Mouse (Mus musculus): Measurements from ENCODE around the gene Olfr1155. TPM values are rescaled to one million over a fixed set of nuclear protein-coding genes. Genes with fewer than 3 reads are reported as not detected.

Gene Olfr1155
- not detected in 2 replicates for polyA plus RNA-seq (2014; fragmentation: Nextera tagmentation; extraction: Ambion mirVana)

DNA sequence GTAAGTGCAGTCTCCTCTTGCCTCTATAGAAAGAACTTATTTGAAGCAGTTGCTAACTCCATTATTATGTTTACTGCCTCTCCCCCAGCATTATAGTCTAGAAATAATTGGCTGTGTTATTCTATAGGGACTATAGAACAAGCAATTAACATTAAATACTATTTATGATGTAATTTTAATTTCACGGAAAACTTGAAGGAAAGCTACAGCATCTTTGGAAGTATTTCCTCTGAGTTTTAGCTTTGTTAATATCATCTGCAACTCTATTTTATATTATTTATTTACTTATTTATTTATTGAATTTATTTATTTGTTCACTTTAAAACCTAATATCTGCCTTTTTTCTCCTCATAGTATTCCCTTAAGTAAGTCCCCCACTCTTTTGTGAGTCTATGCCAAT lies at the start of gene Olfr1155:
Olfr1155 (minus strand) TSS at position 101 of the 400 bp plus-strand sequence.
- no peak for ATAC-seq (ENCODE audit: low FRiP score, low TSS enrichment)
- H3K9me3 ChIP-seq (ENCODE audit: control insufficient read depth, low read length), result no peaks in the 10 kb centered on the region
- no peak within 1 kb of the TSS for H3K4me3 ChIP-seq (ENCODE audit: low read length)
- no peaks in the 10 kb centered on the region for H3K36me3 ChIP-seq (ENCODE audit: control insufficient read depth, insufficient read depth, low read length)
- H3K27ac ChIP-seq (ENCODE audit: low read depth, low read length), result no peak within 1 kb of the TSS
- no peak within 1 kb of the TSS for H3K9ac ChIP-seq (ENCODE audit: low read depth, low read length)
- H3K4me2 ChIP-seq (replicated peaks; ENCODE audit: low read depth, low read length), result no peak within 1 kb of the TSS
- H3K4me1 ChIP-seq (ENCODE audit: control insufficient read depth, insufficient read depth, low read length), result no peaks in the 10 kb centered on the region
- H3K27me3 ChIP-seq (ENCODE audit: control insufficient read depth, insufficient read depth, low read length), result no peaks in the 10 kb centered on the region
- WGBS, result 96% methylated on average over 1 of the region's 1 CpGs

DNA sequence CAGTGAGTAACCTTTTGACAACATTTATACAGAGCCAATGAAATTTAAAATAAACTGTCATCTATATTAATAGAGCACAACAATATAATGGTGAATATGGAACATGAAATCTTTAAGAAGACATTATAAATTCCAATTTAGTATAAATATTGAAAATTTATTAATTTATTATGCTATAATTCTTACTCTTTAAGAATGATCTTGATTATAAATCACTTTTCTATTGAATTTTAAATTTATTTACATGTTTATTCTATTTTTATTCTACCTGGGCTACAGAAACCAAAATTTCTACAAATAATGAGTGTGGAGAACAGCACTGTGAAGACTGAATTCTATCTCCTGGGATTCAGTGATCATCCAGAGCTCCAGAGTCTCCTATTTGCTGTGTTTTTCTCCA lies 44.9 kb upstream of the Olfr1155 start, which contains the start of gene Olfr1158:
Olfr1158 (plus strand) TSS at position 301 of the 400 bp plus-strand sequence.
- Histone ChIP-seq H3K4me1 (ENCODE audit: control insufficient read depth, insufficient read depth, low read length) (no peaks in the 10 kb centered on the region), H3K36me3 (ENCODE audit: control insufficient read depth, insufficient read depth, low read length) (no peaks in the 10 kb centered on the region), H3K9ac (ENCODE audit: low read depth, low read length) (no peak within 1 kb of the TSS), H3K4me2 (replicated peaks; ENCODE audit: low read depth, low read length) (no peak within 1 kb of the TSS), H3K27me3 (ENCODE audit: control insufficient read depth, insufficient read depth, low read length) (no peaks in the 10 kb centered on the region), H3K27ac (ENCODE audit: low read depth, low read length) (no peak within 1 kb of the TSS), H3K9me3 (ENCODE audit: control insufficient read depth, low read length) (no peaks in the 10 kb centered on the region), H3K4me3 (ENCODE audit: low read length) (no peak within 1 kb of the TSS)
- ATAC-seq (ENCODE audit: low FRiP score, low TSS enrichment), result no peak

DNA sequence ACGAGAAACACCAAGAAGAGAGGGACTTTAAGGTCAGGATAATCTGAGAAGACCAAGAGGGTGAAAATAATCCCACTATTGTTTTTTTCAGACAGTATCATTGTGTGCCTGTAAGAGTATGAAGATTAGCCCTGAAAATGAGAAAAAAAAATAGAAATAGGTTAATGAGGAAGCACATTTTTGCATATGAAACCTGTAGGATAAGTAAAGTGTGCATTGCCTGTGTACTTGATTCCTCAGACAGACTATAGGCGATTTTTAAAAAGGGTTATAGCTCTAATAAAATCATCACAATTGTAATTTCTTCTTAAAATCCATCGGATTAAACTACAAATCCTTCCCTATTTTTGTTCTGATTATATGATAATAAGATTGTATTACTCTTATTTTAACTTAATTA lies 29.6 kb upstream of the Olfr1155 start, which contains the start of gene Olfr74:
Olfr74 (minus strand) TSS at position 101 of the 400 bp plus-strand sequence.
- H3K36me3 ChIP-seq (ENCODE audit: control insufficient read depth, insufficient read depth, low read length), result no peaks in the 10 kb centered on the region
- H3K4me2 ChIP-seq (replicated peaks; ENCODE audit: low read depth, low read length), result no peak within 1 kb of the TSS
- H3K4me1 ChIP-seq (ENCODE audit: control insufficient read depth, insufficient read depth, low read length), result no peaks in the 10 kb centered on the region
- H3K27me3 ChIP-seq (ENCODE audit: control insufficient read depth, insufficient read depth, low read length), result no peaks in the 10 kb centered on the region
- no peak within 1 kb of the TSS for H3K27ac ChIP-seq (ENCODE audit: low read depth, low read length)
- no peak within 1 kb of the TSS for H3K9ac ChIP-seq (ENCODE audit: low read depth, low read length)
- H3K9me3 ChIP-seq (ENCODE audit: control insufficient read depth, low read length), result no peaks in the 10 kb centered on the region
- 68% methylated on average over 3 of the region's 3 CpGs for WGBS
- H3K4me3 ChIP-seq (ENCODE audit: low read length), result no peak within 1 kb of the TSS
- ATAC-seq (ENCODE audit: low FRiP score, low TSS enrichment), result no peak

DNA sequence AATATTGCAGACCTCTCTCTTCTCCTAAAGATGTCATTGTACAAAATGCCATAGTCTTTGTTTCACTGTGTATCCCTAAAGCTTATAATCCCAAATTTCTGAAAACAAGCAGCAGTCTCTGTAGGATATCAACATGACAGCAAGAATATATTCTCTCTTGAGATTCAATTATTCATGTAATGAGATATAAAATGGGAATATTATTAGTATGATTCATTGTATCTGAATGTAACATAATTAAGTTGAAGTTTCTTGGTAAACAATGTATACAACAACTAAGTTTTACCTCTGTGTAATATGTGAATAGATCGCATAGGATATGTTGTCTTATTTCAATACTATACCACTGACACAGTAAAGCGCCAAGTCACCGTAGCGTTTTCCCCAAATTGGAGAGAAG lies 23.3 kb upstream of the Olfr1155 start, which contains the start of gene Olfr1157:
Olfr1157 (minus strand) TSS at position 101 of the 400 bp plus-strand sequence.
- no peaks in the 10 kb centered on the region for H3K36me3 ChIP-seq (ENCODE audit: control insufficient read depth, insufficient read depth, low read length)
- H3K27me3 ChIP-seq (ENCODE audit: control insufficient read depth, insufficient read depth, low read length), result no peaks in the 10 kb centered on the region
- no peak within 1 kb of the TSS for H3K4me2 ChIP-seq (replicated peaks; ENCODE audit: low read depth, low read length)
- no peaks in the 10 kb centered on the region for H3K9me3 ChIP-seq (ENCODE audit: control insufficient read depth, low read length)
- 92% methylated on average over 4 of the region's 4 CpGs for WGBS
- H3K9ac ChIP-seq (ENCODE audit: low read depth, low read length), result no peak within 1 kb of the TSS
- no peak within 1 kb of the TSS for H3K4me3 ChIP-seq (ENCODE audit: low read length)
- no peak within 1 kb of the TSS for H3K27ac ChIP-seq (ENCODE audit: low read depth, low read length)
- ATAC-seq (ENCODE audit: low FRiP score, low TSS enrichment), result no peak
- no peaks in the 10 kb centered on the region for H3K4me1 ChIP-seq (ENCODE audit: control insufficient read depth, insufficient read depth, low read length)

DNA sequence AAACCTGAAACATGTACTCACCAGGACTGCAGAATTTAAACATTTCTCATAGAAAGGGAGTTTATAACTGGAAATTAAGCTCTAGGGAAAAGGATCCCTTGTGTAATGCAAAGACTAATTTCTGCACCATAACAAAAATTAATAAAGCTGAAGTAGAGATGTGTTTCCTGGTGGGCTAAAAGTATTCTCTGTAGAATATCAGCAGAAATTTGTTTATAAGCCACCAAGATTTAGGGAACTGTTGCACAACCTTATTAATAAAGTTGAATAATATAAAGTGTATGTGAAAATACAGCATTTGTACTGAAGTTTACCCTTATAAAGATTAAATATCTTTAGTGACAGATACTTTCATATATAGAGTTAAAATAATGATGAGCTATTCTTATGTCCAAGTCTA lies 8.1 kb upstream of the Olfr1155 start, which contains the start of gene Olfr1156:
Olfr1156 (minus strand) TSS at position 101 of the 400 bp plus-strand sequence.
- Histone ChIP-seq H3K27ac (ENCODE audit: low read depth, low read length) (no peak within 1 kb of the TSS), H3K4me3 (ENCODE audit: low read length) (no peak within 1 kb of the TSS), H3K4me1 (ENCODE audit: control insufficient read depth, insufficient read depth, low read length) (no peaks in the 10 kb centered on the region), H3K9me3 (ENCODE audit: control insufficient read depth, low read length) (no peaks in the 10 kb centered on the region), H3K27me3 (ENCODE audit: control insufficient read depth, insufficient read depth, low read length) (no peaks in the 10 kb centered on the region), H3K9ac (ENCODE audit: low read depth, low read length) (no peak within 1 kb of the TSS), H3K36me3 (ENCODE audit: control insufficient read depth, insufficient read depth, low read length) (no peaks in the 10 kb centered on the region), H3K4me2 (replicated peaks; ENCODE audit: low read depth, low read length) (no peak within 1 kb of the TSS)
- no peak for ATAC-seq (ENCODE audit: low FRiP score, low TSS enrichment)

DNA sequence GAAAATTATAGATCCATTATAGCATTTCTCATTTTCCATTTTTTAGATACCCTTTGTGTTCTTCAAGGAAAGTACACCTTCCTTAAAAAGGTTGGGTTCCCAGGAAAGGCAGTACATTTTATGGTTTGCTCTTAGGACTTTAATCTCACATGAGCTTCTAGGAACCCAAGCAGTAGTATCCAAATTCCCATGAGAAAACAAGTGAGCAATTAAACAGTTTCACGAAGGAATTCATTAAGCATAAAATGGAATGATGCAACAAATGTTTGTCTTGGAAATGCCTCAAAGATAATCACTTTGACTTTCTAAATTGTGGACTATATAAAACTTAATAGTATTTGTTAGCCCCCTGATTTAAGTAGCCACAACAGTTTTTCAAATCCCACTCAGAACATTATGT lies 39.9 kb downstream of the Olfr1155 start, which contains the start of gene Olfr1154:
Olfr1154 (minus strand) TSS at position 101 of the 400 bp plus-strand sequence.
- no peaks in the 10 kb centered on the region for H3K4me1 ChIP-seq (ENCODE audit: control insufficient read depth, insufficient read depth, low read length)
- no peak within 1 kb of the TSS for H3K4me2 ChIP-seq (replicated peaks; ENCODE audit: low read depth, low read length)
- no peaks in the 10 kb centered on the region for H3K9me3 ChIP-seq (ENCODE audit: control insufficient read depth, low read length)
- no peaks in the 10 kb centered on the region for H3K36me3 ChIP-seq (ENCODE audit: control insufficient read depth, insufficient read depth, low read length)
- H3K27ac ChIP-seq (ENCODE audit: low read depth, low read length), result no peak within 1 kb of the TSS
- H3K4me3 ChIP-seq (ENCODE audit: low read length), result no peak within 1 kb of the TSS
- ATAC-seq (ENCODE audit: low FRiP score, low TSS enrichment), result no peak
- WGBS, result 81% methylated on average over 1 of the region's 1 CpGs
- H3K9ac ChIP-seq (ENCODE audit: low read depth, low read length), result no peak within 1 kb of the TSS
- no peaks in the 10 kb centered on the region for H3K27me3 ChIP-seq (ENCODE audit: control insufficient read depth, insufficient read depth, low read length)

DNA sequence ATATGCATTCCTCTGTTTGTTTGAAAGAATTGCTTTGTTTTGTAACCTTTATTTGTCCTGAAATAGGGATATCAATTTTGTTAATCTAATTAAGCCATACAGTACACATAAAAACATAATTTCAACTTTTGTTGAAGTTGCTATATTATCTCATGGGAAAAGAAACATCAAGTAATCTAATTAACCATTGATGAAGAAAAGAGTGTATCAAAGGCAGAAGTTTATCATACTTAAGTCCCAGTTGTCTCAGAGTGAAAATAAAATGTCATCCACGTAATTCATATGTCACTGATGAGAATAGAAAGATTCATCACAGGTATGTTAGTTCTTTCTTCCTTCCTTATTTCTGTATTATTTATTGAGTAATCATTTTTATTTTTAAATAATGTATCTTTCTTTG lies 50.3 kb downstream of the Olfr1155 start, which contains the start of gene Olfr1153:
Olfr1153 (plus strand) TSS at position 301 of the 400 bp plus-strand sequence.
- H3K27ac ChIP-seq (ENCODE audit: low read depth, low read length), result no peak within 1 kb of the TSS
- no peaks in the 10 kb centered on the region for H3K9me3 ChIP-seq (ENCODE audit: control insufficient read depth, low read length)
- 77% methylated on average over 1 of the region's 1 CpGs for WGBS
- no peaks in the 10 kb centered on the region for H3K36me3 ChIP-seq (ENCODE audit: control insufficient read depth, insufficient read depth, low read length)
- no peak within 1 kb of the TSS for H3K9ac ChIP-seq (ENCODE audit: low read depth, low read length)
- H3K4me3 ChIP-seq (ENCODE audit: low read length), result no peak within 1 kb of the TSS
- no peaks in the 10 kb centered on the region for H3K4me1 ChIP-seq (ENCODE audit: control insufficient read depth, insufficient read depth, low read length)
- no peak within 1 kb of the TSS for H3K4me2 ChIP-seq (replicated peaks; ENCODE audit: low read depth, low read length)
- ATAC-seq (ENCODE audit: low FRiP score, low TSS enrichment), result no peak
- no peaks in the 10 kb centered on the region for H3K27me3 ChIP-seq (ENCODE audit: control insufficient read depth, insufficient read depth, low read length)

Other genes with a start within 250 kb of the Olfr1155 start
- not detected in 2 replicates for gene Olfr1137, start 232.0 kb downstream of the Olfr1155 start, polyA plus RNA-seq (2014; fragmentation: Nextera tagmentation; extraction: Ambion mirVana)
- gene Olfr1138, start 205.2 kb downstream of the Olfr1155 start, polyA plus RNA-seq (2014; fragmentation: Nextera tagmentation; extraction: Ambion mirVana), result not detected in 2 replicates
- not detected in 2 replicates for gene Olfr1140, start 201.4 kb downstream of the Olfr1155 start, polyA plus RNA-seq (2014; fragmentation: Nextera tagmentation; extraction: Ambion mirVana)
- gene Olfr1141, start 191.1 kb downstream of the Olfr1155 start, polyA plus RNA-seq (2014; fragmentation: Nextera tagmentation; extraction: Ambion mirVana), result not detected in 2 replicates
- gene Olfr152, start 165.7 kb downstream of the Olfr1155 start, polyA plus RNA-seq (2014; fragmentation: Nextera tagmentation; extraction: Ambion mirVana), result not detected in 2 replicates
- not detected in 2 replicates for gene Olfr1143, start 144.5 kb downstream of the Olfr1155 start, polyA plus RNA-seq (2014; fragmentation: Nextera tagmentation; extraction: Ambion mirVana)
- not detected in 2 replicates for gene Olfr1145, start 135.3 kb downstream of the Olfr1155 start, polyA plus RNA-seq (2014; fragmentation: Nextera tagmentation; extraction: Ambion mirVana)
- gene Olfr1148, start 114.6 kb downstream of the Olfr1155 start, polyA plus RNA-seq (2014; fragmentation: Nextera tagmentation; extraction: Ambion mirVana), result not detected in 2 replicates
- not detected in 2 replicates for gene Olfr1150-ps1, start 101.1 kb downstream of the Olfr1155 start, polyA plus RNA-seq (2014; fragmentation: Nextera tagmentation; extraction: Ambion mirVana)
- not detected in 2 replicates for gene Olfr1151, start 89.3 kb downstream of the Olfr1155 start, polyA plus RNA-seq (2014; fragmentation: Nextera tagmentation; extraction: Ambion mirVana)
- gene Olfr1152, start 78.6 kb downstream of the Olfr1155 start, polyA plus RNA-seq (2014; fragmentation: Nextera tagmentation; extraction: Ambion mirVana), result not detected in 2 replicates
- gene Olfr1153, start 50.2 kb downstream of the Olfr1155 start, polyA plus RNA-seq (2014; fragmentation: Nextera tagmentation; extraction: Ambion mirVana), result not detected in 2 replicates
- not detected in 2 replicates for gene Olfr1154, start 40.0 kb downstream of the Olfr1155 start, polyA plus RNA-seq (2014; fragmentation: Nextera tagmentation; extraction: Ambion mirVana)
- gene Olfr1156, start 8.0 kb upstream of the Olfr1155 start, polyA plus RNA-seq (2014; fragmentation: Nextera tagmentation; extraction: Ambion mirVana), result not detected in 2 replicates
- not detected in 2 replicates for gene Olfr1157, start 23.2 kb upstream of the Olfr1155 start, polyA plus RNA-seq (2014; fragmentation: Nextera tagmentation; extraction: Ambion mirVana)
- gene Olfr74, start 29.5 kb upstream of the Olfr1155 start, polyA plus RNA-seq (2014; fragmentation: Nextera tagmentation; extraction: Ambion mirVana), result not detected in 2 replicates
- not detected in 2 replicates for gene Olfr1158, start 45.0 kb upstream of the Olfr1155 start, polyA plus RNA-seq (2014; fragmentation: Nextera tagmentation; extraction: Ambion mirVana)
- not detected in 2 replicates for gene Olfr1160, start 63.1 kb upstream of the Olfr1155 start, polyA plus RNA-seq (2014; fragmentation: Nextera tagmentation; extraction: Ambion mirVana)
- gene Olfr1161, start 77.6 kb upstream of the Olfr1155 start, polyA plus RNA-seq (2014; fragmentation: Nextera tagmentation; extraction: Ambion mirVana), result not detected in 2 replicates
- not detected in 2 replicates for gene Olfr73, start 92.6 kb upstream of the Olfr1155 start, polyA plus RNA-seq (2014; fragmentation: Nextera tagmentation; extraction: Ambion mirVana)
- gene Olfr1162, start 106.0 kb upstream of the Olfr1155 start, polyA plus RNA-seq (2014; fragmentation: Nextera tagmentation; extraction: Ambion mirVana), result not detected in 2 replicates
- not detected in 2 replicates for gene Olfr1163, start 126.7 kb upstream of the Olfr1155 start, polyA plus RNA-seq (2014; fragmentation: Nextera tagmentation; extraction: Ambion mirVana)
- gene Olfr1164, start 148.8 kb upstream of the Olfr1155 start, polyA plus RNA-seq (2014; fragmentation: Nextera tagmentation; extraction: Ambion mirVana), result not detected in 2 replicates
- gene Olfr1166, start 183.1 kb upstream of the Olfr1155 start, polyA plus RNA-seq (2014; fragmentation: Nextera tagmentation; extraction: Ambion mirVana), result not detected in 2 replicates
- not detected in 2 replicates for gene Olfr1167, start 210.1 kb upstream of the Olfr1155 start, polyA plus RNA-seq (2014; fragmentation: Nextera tagmentation; extraction: Ambion mirVana)
- not detected in 2 replicates for gene Olfr1168, start 236.7 kb upstream of the Olfr1155 start, polyA plus RNA-seq (2014; fragmentation: Nextera tagmentation; extraction: Ambion mirVana)

All from kidney, embryonic 14.5 days (tissue).